Mouse (Mus musculus): ENCODE data around the gene Snrpg. TPM values are rescaled to one million over a fixed set of nuclear protein-coding genes. Genes with fewer than 3 reads are reported as not detected.
"Not testable (repeated sequence)": the region's sequence is repeated elsewhere in the genome, so short reads cannot be mapped to it uniquely, and the experiment has no call there.

Gene Snrpg
- polyA plus RNA-seq, 1 experiment from 2014 or later: 522 TPM

DNA sequence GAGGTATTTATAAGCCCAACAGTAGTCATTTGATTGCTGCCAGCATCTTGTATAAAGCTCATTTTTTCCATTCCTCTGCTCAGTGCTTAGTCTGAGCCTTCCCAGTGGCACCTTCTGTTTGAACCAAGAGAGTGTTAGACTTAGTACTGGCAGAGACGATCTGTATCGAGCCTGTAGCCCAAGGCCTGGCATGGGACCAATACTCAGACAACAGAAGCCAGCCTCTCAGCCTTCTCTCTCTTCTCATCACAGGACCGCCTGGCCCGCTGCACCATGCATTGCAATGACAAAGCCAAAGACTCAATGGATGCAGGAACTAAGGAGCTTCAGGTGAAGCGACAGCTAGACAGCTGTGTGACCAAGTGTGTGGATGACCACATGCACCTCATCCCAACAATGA is 2.6 kb upstream of the Snrpg start:
- Histone ChIP-seq H3K9me3 (replicated peaks) (no peaks in the 10 kb centered on the region), H3K4me3 (replicated peaks) (no peak overlapping the region), H3K9ac (no peak overlapping the region), H3K4me1 (peaks cover 25% of the 10 kb centered on the region), H3K36me3 (peaks cover 7% of the 10 kb centered on the region; the same call in 1 of the 2 replicates), H3K4me2 (replicated peaks) (no peak overlapping the region), H3K27me3 (no peaks in the 10 kb centered on the region), H3K27ac (replicated peaks) (no peak overlapping the region)
- ATAC-seq (ENCODE audit: insufficient number of reproducible peaks, low FRiP score, low TSS enrichment, low read depth): no peak
- WGBS: 96% methylated on average over 5 of the region's 5 CpGs

DNA sequence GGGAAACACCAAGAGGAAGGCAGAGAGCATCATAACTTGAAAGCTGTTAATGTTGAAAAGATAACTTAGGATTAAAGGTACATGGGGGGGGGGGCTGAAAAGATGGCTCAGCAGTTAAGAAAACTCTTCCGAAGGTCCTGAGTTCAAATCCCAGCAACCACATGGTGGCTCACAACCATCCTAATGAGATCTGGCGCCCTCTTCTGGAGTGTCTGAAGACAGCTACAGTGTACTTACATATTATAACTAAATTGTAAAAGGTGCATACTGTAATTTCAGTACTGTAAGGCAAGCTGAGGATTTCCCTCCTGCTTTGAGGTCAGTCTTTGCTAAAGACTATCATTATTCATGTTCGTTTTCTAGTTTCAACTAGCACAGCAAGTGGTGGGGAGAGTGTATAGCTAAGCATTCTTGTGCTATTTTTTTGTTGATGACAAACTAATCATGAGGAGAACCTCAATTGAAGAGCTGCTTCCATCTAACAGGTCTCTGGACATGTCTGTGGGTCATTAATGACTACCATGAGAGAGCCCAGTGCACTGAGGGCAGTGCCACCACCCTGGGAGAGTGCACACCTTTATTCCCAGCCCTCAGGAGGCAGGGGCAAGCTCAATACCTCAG is 901 bp upstream of the Snrpg start:
- ATAC-seq (ENCODE audit: insufficient number of reproducible peaks, low FRiP score, low TSS enrichment, low read depth): no peak

DNA sequence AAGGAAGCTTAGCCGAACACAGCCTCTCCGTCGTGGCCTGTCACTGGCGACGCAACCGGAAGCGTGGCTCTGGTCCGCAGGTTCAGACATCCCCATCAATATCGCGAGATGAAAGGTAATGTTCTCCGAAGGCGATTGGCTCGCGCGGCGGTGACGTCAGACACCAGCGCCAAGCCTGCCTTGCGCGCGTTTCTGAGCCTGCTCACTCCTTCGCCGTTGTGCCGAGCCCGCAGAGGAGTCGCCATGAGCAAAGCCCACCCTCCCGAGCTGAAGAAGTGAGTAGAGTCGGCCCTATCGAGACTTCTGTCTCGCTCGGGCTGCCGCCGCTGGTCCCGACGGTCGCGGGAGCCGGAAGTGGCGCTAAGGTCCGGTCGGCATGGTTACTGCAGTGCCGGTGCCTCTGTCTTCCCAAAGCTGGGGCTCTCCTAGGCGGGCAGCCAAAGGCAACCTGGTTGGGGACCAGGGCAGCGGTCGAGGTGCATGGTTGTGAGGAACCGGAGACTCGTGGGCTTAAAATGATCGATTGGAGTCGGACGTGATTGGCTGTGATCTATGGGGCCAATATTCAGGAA is 322 bp downstream of the Snrpg start:
- Histone ChIP-seq H3K27me3 (no peaks in the 10 kb centered on the region), H3K4me3 (replicated peaks) (peak overlapping the region; percentile 88), H3K4me1 (peaks cover 21% of the 10 kb centered on the region), H3K9ac (peak overlapping the region; percentile 76), H3K36me3 (peaks cover 13% of the 10 kb centered on the region), H3K4me2 (replicated peaks) (peak overlapping the region; percentile 77), H3K27ac (replicated peaks) (peak overlapping the region; percentile 91), H3K9me3 (replicated peaks) (no peaks in the 10 kb centered on the region)
- ATAC-seq (ENCODE audit: insufficient number of reproducible peaks, low FRiP score, low TSS enrichment, low read depth): peak; percentile 96
- WGBS: under 1% methylated on average over 50 of the region's 50 CpGs

More for the DNA sequence above, 901 bp upstream of the Snrpg start:
- Histone ChIP-seq H3K9ac (peak overlapping the region; percentile 58), H3K27me3 (no peaks in the 10 kb centered on the region), H3K4me2 (replicated peaks) (peak overlapping the region; percentile 77), H3K4me3 (replicated peaks) (peak overlapping the region; percentile 88), H3K36me3 (peaks cover 7% of the 10 kb centered on the region; the same call in 1 of the 2 replicates), H3K4me1 (peaks cover 25% of the 10 kb centered on the region), H3K27ac (replicated peaks) (peak overlapping the region; percentile 91; the same call in 1 of the 2 replicates), H3K9me3 (replicated peaks) (no peaks in the 10 kb centered on the region)
- WGBS: 68% methylated on average over 3 of the region's 3 CpGs

DNA sequence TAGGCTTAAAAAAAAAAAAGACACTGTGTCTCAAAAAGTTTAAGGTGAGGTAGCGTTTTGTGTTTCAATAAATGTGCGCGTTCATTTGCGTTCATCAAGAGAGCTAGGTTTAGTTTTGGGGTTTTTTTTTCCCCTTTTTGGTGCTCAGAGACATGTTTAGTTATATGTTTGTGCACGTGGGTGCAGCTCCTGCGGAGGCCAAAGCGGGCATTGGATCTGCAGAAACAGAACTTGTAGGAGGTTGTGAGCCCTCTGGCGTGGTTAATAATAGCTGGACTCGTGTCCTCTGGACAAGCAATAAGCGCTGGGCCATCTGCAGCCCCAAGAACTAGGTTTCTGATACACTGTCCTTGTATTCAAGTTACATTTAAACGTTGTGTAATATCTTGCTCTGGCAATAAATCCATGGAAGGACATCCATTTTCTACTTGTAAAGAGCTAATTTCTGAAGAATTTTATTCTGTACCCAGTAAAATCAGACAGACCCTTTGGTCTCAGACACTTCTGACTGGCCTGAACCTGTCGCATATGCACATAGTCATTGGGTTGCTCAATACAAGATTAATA is 929 bp downstream of the Snrpg start:
- H3K9me3 ChIP-seq (replicated peaks): no peaks in the 10 kb centered on the region
- H3K27me3 ChIP-seq: no peaks in the 10 kb centered on the region
- H3K4me2 ChIP-seq (replicated peaks): peak overlapping the region; percentile 77
- peaks cover 19% of the 10 kb centered on the region for H3K36me3 ChIP-seq
- H3K27ac ChIP-seq (replicated peaks): peak overlapping the region; percentile 91; the same call in 1 of the 2 replicates
- 3% methylated on average over 12 of the region's 12 CpGs for WGBS
- peaks cover 18% of the 10 kb centered on the region for H3K4me1 ChIP-seq
- peak overlapping the region; percentile 76 for H3K9ac ChIP-seq
- peak overlapping the region; percentile 88 for H3K4me3 ChIP-seq (replicated peaks)
- no peak for ATAC-seq (ENCODE audit: insufficient number of reproducible peaks, low FRiP score, low TSS enrichment, low read depth)

GRCm38 (mm10) chr6:86373556-86373955 is 2.5 kb downstream of the Snrpg start:
- Histone ChIP-seq H3K27me3 (no peaks in the 10 kb centered on the region), H3K9ac (no peak overlapping the region), H3K4me1 (peaks cover 18% of the 10 kb centered on the region), H3K36me3 (peaks cover 27% of the 10 kb centered on the region), H3K9me3 (replicated peaks) (no peaks in the 10 kb centered on the region), H3K4me3 (replicated peaks) (no peak overlapping the region), H3K27ac (replicated peaks) (no peak overlapping the region), H3K4me2 (replicated peaks) (no peak overlapping the region)
- no peak for ATAC-seq (ENCODE audit: insufficient number of reproducible peaks, low FRiP score, low TSS enrichment, low read depth)
- WGBS: 94% methylated on average over 6 of the region's 6 CpGs

GRCm38 (mm10) chr6:86378341-86378740 is 7.2 kb downstream of the Snrpg start:
- H3K27me3 ChIP-seq: no peaks in the 10 kb centered on the region
- H3K27ac ChIP-seq (replicated peaks): no peak overlapping the region
- H3K36me3 ChIP-seq: peaks cover 39% of the 10 kb centered on the region
- H3K4me3 ChIP-seq (replicated peaks): no peak overlapping the region
- no peak overlapping the region for H3K9ac ChIP-seq
- no peaks in the 10 kb centered on the region for H3K9me3 ChIP-seq (replicated peaks)
- no peak for ATAC-seq (ENCODE audit: insufficient number of reproducible peaks, low FRiP score, low TSS enrichment, low read depth)
- WGBS: 84% methylated on average over 3 of the region's 3 CpGs
- no peak overlapping the region for H3K4me2 ChIP-seq (replicated peaks)
- no peaks in the 10 kb centered on the region for H3K4me1 ChIP-seq

DNA sequence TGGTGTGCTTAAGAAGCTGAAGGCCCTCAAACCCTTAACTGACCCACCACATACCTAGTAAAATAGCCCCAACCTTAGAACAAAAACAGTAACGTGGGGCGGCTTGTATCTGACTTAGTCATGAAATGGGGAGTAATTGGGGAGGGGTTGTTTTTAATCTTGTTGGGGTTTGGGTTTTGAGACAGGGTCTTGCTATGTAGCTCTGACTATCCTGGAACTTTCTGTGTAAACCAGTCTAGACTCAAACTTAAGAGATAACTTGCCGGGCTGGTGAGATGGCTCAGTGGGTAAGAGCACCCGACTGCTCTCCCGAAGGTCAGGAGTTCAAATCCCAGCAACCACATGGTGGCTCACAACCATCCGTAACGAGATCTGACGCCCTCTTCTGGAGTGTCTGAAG is 9.0 kb downstream of the Snrpg start:
- not testable (repeated sequence) for H3K4me2 ChIP-seq (replicated peaks); H3K27ac ChIP-seq (replicated peaks); H3K27me3 ChIP-seq; H3K9ac ChIP-seq; H3K4me1 ChIP-seq; ATAC-seq (ENCODE audit: insufficient number of reproducible peaks, low FRiP score, low TSS enrichment, low read depth); H3K9me3 ChIP-seq (replicated peaks); H3K4me3 ChIP-seq (replicated peaks)
- WGBS: 64% methylated on average over 8 of the region's 8 CpGs
- H3K36me3 ChIP-seq: peaks cover 41% of the 10 kb centered on the region

GRCm38 (mm10) chr6:86382551-86382950 is 11.4 kb downstream of the Snrpg start:
- Histone ChIP-seq H3K4me3 (replicated peaks) (no peak overlapping the region), H3K4me2 (replicated peaks) (no peak overlapping the region), H3K9ac (no peak overlapping the region), H3K27me3 (no peaks in the 10 kb centered on the region), H3K9me3 (replicated peaks) (no peaks in the 10 kb centered on the region), H3K36me3 (peaks cover 41% of the 10 kb centered on the region), H3K27ac (replicated peaks) (no peak overlapping the region), H3K4me1 (no peaks in the 10 kb centered on the region)
- ATAC-seq (ENCODE audit: insufficient number of reproducible peaks, low FRiP score, low TSS enrichment, low read depth): no peak

DNA sequence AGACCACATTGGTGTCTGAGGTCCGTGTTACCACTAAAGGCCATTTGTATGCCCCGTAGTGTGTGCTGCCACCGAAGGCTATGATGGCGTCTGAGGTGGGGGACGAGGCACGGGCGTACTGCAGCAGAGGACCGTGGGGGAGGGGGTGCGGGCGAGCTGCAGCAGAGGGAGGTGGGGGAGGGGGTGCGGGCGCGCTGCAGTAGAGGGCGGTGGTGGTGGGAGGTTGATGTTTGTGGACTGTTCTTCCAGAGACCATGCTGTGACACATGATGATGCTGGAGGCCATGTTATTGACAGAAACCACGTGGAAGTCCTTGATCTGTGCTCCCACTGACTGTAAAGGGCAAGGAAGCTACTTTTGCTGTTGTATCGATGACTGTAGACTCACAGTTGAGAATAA is 12.3 kb downstream of the Snrpg start:
- no peak overlapping the region for H3K9ac ChIP-seq
- H3K27ac ChIP-seq (replicated peaks): no peak overlapping the region
- ATAC-seq (ENCODE audit: insufficient number of reproducible peaks, low FRiP score, low TSS enrichment, low read depth): no peak
- H3K9me3 ChIP-seq (replicated peaks): no peaks in the 10 kb centered on the region
- H3K4me2 ChIP-seq (replicated peaks): no peak overlapping the region
- H3K27me3 ChIP-seq: no peaks in the 10 kb centered on the region
- no peak overlapping the region for H3K4me3 ChIP-seq (replicated peaks)
- 40% methylated on average over 16 of the region's 16 CpGs for WGBS
- H3K4me1 ChIP-seq: no peaks in the 10 kb centered on the region
- H3K36me3 ChIP-seq: peaks cover 41% of the 10 kb centered on the region

DNA sequence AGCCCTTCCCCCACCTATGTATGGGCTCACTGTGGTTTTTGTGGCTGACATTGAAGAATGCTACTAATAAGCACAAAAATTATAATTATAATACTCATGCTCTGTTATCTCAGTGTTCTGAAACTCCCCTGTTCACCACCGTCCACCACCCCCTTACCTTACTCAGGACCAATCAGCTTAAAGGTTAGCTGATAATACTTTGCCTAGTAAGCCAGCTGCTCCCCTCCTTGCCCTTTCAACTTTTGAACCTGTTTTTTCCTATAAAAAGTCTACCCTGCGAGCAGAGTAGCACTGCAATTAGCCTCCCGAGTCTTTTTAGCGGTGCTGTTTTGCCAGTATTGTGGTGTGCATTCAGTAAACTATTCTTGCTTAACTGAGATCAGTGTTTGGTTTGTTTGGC is 13.6 kb downstream of the Snrpg start:
- Histone ChIP-seq H3K36me3 (peaks cover 41% of the 10 kb centered on the region), H3K4me1 (no peaks in the 10 kb centered on the region), H3K9ac (no peak overlapping the region), H3K27ac (replicated peaks) (no peak overlapping the region), H3K9me3 (replicated peaks) (no peaks in the 10 kb centered on the region), H3K4me2 (replicated peaks) (no peak overlapping the region), H3K4me3 (replicated peaks) (no peak overlapping the region), H3K27me3 (no peaks in the 10 kb centered on the region)
- 69% methylated on average over 4 of the region's 4 CpGs for WGBS
- ATAC-seq (ENCODE audit: insufficient number of reproducible peaks, low FRiP score, low TSS enrichment, low read depth): no peak

GRCm38 (mm10) chr6:86385362-86386104 is 14.4 kb downstream of the Snrpg start:
- no peak overlapping the region for H3K4me3 ChIP-seq (replicated peaks)
- ATAC-seq (ENCODE audit: insufficient number of reproducible peaks, low FRiP score, low TSS enrichment, low read depth): no peak
- no peaks in the 10 kb centered on the region for H3K9me3 ChIP-seq (replicated peaks)
- no peaks in the 10 kb centered on the region for H3K27me3 ChIP-seq
- H3K4me1 ChIP-seq: no peaks in the 10 kb centered on the region
- H3K4me2 ChIP-seq (replicated peaks): no peak overlapping the region
- 75% methylated on average over 5 of the region's 5 CpGs for WGBS
- peaks cover 48% of the 10 kb centered on the region for H3K36me3 ChIP-seq
- no peak overlapping the region for H3K27ac ChIP-seq (replicated peaks)
- H3K9ac ChIP-seq: no peak overlapping the region

All from embryonic facial prominence, embryonic 15.5 days (tissue).